Mouse (Mus musculus) megakaryocyte, embryonic 14.5 days (primary cell): ENCODE results near the gene Peli1.

Experiments used
- FLI1 ChIP-seq: IDR thresholded peaks from 2 replicates; pipeline ENCODE4 v1.6.1; 2012; ENCODE audit warnings: low read length, inconsistent platforms, mixed read lengths
- GATA1 ChIP-seq: IDR thresholded peaks from 3 replicates; pipeline ENCODE4 v1.6.1; 2012; ENCODE audit warnings: mixed read lengths, low read length, inconsistent platforms, borderline replicate concordance

DNA sequence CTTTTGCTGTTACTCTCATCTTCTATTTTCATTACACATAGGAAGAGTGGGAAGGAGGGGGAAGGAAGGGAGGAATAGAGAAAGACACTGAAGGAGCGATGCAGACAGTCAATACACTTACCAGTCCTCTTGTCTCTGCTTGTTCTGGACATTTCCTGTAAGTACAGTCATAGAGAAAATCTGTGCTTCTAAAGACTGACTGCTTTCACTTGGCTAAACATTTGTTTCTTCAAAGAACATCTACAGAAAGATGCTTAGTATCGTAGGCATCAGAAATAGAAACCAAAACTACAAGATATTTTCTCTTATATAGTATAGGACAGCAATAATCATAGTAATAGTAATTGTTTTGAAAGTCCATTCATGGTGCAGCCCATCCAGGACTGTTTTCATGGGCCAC lies 23.4 kb downstream of the Peli1 start:
- TF ChIP-seq GATA1 (no peak), FLI1 (no peak)
